Mouse (Mus musculus): Measurements from ENCODE around the gene Hist1h2af. TPM values are rescaled to one million over a fixed set of nuclear protein-coding genes. Genes with fewer than 3 reads are reported as not detected.

The Hist1h2af gene
- polyA plus RNA-seq, 1 experiment from 2014 or later: 5.1 TPM

GRCm38 (mm10) chr13:23505662-23506345 is 27.9 kb upstream of the Hist1h2af start:
- Histone ChIP-seq H3K4me1 (ENCODE audit: control insufficient read depth, insufficient read depth, low read length) (peaks cover 4% of the 10 kb centered on the region; the same call in 1 of the 2 replicates), H3K9ac (ENCODE audit: low read length) (no peak overlapping the region), H3K4me3 (ENCODE audit: low read depth, low read length) (peak overlapping the region; percentile 9), H3K9me3 (ENCODE audit: control insufficient read depth, low read length) (no peaks in the 10 kb centered on the region), H3K4me2 (ENCODE audit: low read depth, severe bottlenecking) (peak overlapping the region; percentile 32), H3K27ac (replicated peaks; ENCODE audit: low read depth, low read length) (no peak overlapping the region), H3K27me3 (ENCODE audit: control insufficient read depth, insufficient read depth, low read length) (no peaks in the 10 kb centered on the region), H3K36me3 (ENCODE audit: control insufficient read depth, insufficient read depth, low read length) (no peaks in the 10 kb centered on the region)
- 3% methylated on average over 14 of the region's 14 CpGs for WGBS
- DNase-seq (ENCODE audit: low spot score) (peak; percentile 63), ATAC-seq (ENCODE audit: insufficient number of reproducible peaks, low FRiP score, low TSS enrichment, low read depth) (no peak)

- ATAC-seq (ENCODE audit: insufficient number of reproducible peaks, low FRiP score, low TSS enrichment, low read depth) (no peak; the same call in 1 of the 2 replicates), DNase-seq (ENCODE audit: low spot score) (peak; percentile 87)
- peaks cover 4% of the 10 kb centered on the region; the same call in 1 of the 2 replicates for H3K4me1 ChIP-seq (ENCODE audit: control insufficient read depth, insufficient read depth, low read length)
- H3K27ac ChIP-seq (replicated peaks; ENCODE audit: low read depth, low read length): no peak overlapping the region
- H3K36me3 ChIP-seq (ENCODE audit: control insufficient read depth, insufficient read depth, low read length): no peaks in the 10 kb centered on the region
- peak overlapping the region; percentile 32 for H3K4me2 ChIP-seq (ENCODE audit: low read depth, severe bottlenecking)
- peak overlapping the region; percentile 9 for H3K4me3 ChIP-seq (ENCODE audit: low read depth, low read length)
- no peak overlapping the region for H3K9ac ChIP-seq (ENCODE audit: low read length)
- no peaks in the 10 kb centered on the region for H3K27me3 ChIP-seq (ENCODE audit: control insufficient read depth, insufficient read depth, low read length)
- no peaks in the 10 kb centered on the region for H3K9me3 ChIP-seq (ENCODE audit: control insufficient read depth, low read length)
- WGBS: 2% methylated on average over 13 of the region's 13 CpGs
These were observed 27.4 kb upstream of the Hist1h2af start for GRCm38 (mm10) chr13:23506351-23506750.

- Histone ChIP-seq H3K27me3 (ENCODE audit: control insufficient read depth, insufficient read depth, low read length) (no peaks in the 10 kb centered on the region), H3K36me3 (ENCODE audit: control insufficient read depth, insufficient read depth, low read length) (no peaks in the 10 kb centered on the region), H3K9ac (ENCODE audit: low read length) (no peak overlapping the region), H3K9me3 (ENCODE audit: control insufficient read depth, low read length) (no peaks in the 10 kb centered on the region), H3K4me1 (ENCODE audit: control insufficient read depth, insufficient read depth, low read length) (peaks cover 4% of the 10 kb centered on the region; the same call in 1 of the 2 replicates), H3K27ac (replicated peaks; ENCODE audit: low read depth, low read length) (no peak overlapping the region), H3K4me2 (ENCODE audit: low read depth, severe bottlenecking) (peak overlapping the region; percentile 22), H3K4me3 (ENCODE audit: low read depth, low read length) (no peak overlapping the region)
- DNase-seq (ENCODE audit: low spot score) (peak; percentile 58), ATAC-seq (ENCODE audit: insufficient number of reproducible peaks, low FRiP score, low TSS enrichment, low read depth) (no peak)
- 10% methylated on average over 14 of the region's 14 CpGs for WGBS
These were observed 26.7 kb upstream of the Hist1h2af start for GRCm38 (mm10) chr13:23506819-23507515.

GRCm38 (mm10) chr13:23510127-23510526 is 23.6 kb upstream of the Hist1h2af start:
- H3K9ac ChIP-seq (ENCODE audit: low read length): no peak overlapping the region
- no peak overlapping the region for H3K27ac ChIP-seq (replicated peaks; ENCODE audit: low read depth, low read length)
- DNase-seq (ENCODE audit: low spot score) (no peak), ATAC-seq (ENCODE audit: insufficient number of reproducible peaks, low FRiP score, low TSS enrichment, low read depth) (no peak)
- 31% methylated on average over 1 of the region's 1 CpGs for WGBS
- no peaks in the 10 kb centered on the region for H3K9me3 ChIP-seq (ENCODE audit: control insufficient read depth, low read length)
- H3K4me2 ChIP-seq (ENCODE audit: low read depth, severe bottlenecking): no peak overlapping the region
- H3K4me1 ChIP-seq (ENCODE audit: control insufficient read depth, insufficient read depth, low read length): peaks cover 2% of the 10 kb centered on the region; the same call in 1 of the 2 replicates
- H3K27me3 ChIP-seq (ENCODE audit: control insufficient read depth, insufficient read depth, low read length): no peaks in the 10 kb centered on the region
- H3K36me3 ChIP-seq (ENCODE audit: control insufficient read depth, insufficient read depth, low read length): no peaks in the 10 kb centered on the region
- H3K4me3 ChIP-seq (ENCODE audit: low read depth, low read length): no peak overlapping the region

- no peak overlapping the region for H3K9ac ChIP-seq (ENCODE audit: low read length)
- DNase-seq (ENCODE audit: low spot score): no peak
- 89% methylated on average over 1 of the region's 1 CpGs for WGBS
- H3K36me3 ChIP-seq (ENCODE audit: control insufficient read depth, insufficient read depth, low read length): no peaks in the 10 kb centered on the region
- no peak for ATAC-seq (ENCODE audit: insufficient number of reproducible peaks, low FRiP score, low TSS enrichment, low read depth)
- no peak overlapping the region for H3K4me2 ChIP-seq (ENCODE audit: low read depth, severe bottlenecking)
- H3K4me1 ChIP-seq (ENCODE audit: control insufficient read depth, insufficient read depth, low read length): no peaks in the 10 kb centered on the region
- no peak overlapping the region for H3K4me3 ChIP-seq (ENCODE audit: low read depth, low read length)
- H3K27ac ChIP-seq (replicated peaks; ENCODE audit: low read depth, low read length): no peak overlapping the region
- H3K9me3 ChIP-seq (ENCODE audit: control insufficient read depth, low read length): no peaks in the 10 kb centered on the region
- H3K27me3 ChIP-seq (ENCODE audit: control insufficient read depth, insufficient read depth, low read length): no peaks in the 10 kb centered on the region
These were observed 20.2 kb upstream of the Hist1h2af start for GRCm38 (mm10) chr13:23513517-23513916.

DNA sequence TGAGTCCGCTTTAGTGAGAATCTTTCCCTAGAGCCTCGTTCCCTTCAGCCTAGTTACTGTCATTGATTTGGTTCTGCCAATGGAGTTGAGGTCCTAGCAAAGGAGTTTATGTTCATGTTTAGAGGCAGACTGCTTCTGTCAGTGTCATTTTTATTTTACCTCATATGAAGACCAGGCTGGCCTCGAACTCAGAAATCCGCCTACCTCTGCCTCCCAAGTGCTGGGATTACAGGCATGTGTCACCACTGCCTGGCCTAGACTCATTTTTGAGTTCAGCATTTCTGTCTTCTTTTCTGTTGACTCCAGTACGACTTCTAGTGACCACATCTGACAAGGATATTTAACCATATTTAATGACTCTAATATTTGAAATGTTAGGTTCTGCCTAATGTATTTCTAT is 18.4 kb upstream of the Hist1h2af start:
- Histone ChIP-seq H3K4me3 (ENCODE audit: low read depth, low read length) (no peak overlapping the region), H3K9me3 (ENCODE audit: control insufficient read depth, low read length) (no peaks in the 10 kb centered on the region), H3K4me2 (ENCODE audit: low read depth, severe bottlenecking) (no peak overlapping the region), H3K27me3 (ENCODE audit: control insufficient read depth, insufficient read depth, low read length) (no peaks in the 10 kb centered on the region), H3K9ac (ENCODE audit: low read length) (no peak overlapping the region), H3K36me3 (ENCODE audit: control insufficient read depth, insufficient read depth, low read length) (no peaks in the 10 kb centered on the region), H3K4me1 (ENCODE audit: control insufficient read depth, insufficient read depth, low read length) (no peaks in the 10 kb centered on the region), H3K27ac (replicated peaks; ENCODE audit: low read depth, low read length) (no peak overlapping the region)
- 77% methylated on average over 5 of the region's 5 CpGs for WGBS
- no peak for ATAC-seq (ENCODE audit: insufficient number of reproducible peaks, low FRiP score, low TSS enrichment, low read depth)
- no peak for DNase-seq (ENCODE audit: low spot score)

DNA sequence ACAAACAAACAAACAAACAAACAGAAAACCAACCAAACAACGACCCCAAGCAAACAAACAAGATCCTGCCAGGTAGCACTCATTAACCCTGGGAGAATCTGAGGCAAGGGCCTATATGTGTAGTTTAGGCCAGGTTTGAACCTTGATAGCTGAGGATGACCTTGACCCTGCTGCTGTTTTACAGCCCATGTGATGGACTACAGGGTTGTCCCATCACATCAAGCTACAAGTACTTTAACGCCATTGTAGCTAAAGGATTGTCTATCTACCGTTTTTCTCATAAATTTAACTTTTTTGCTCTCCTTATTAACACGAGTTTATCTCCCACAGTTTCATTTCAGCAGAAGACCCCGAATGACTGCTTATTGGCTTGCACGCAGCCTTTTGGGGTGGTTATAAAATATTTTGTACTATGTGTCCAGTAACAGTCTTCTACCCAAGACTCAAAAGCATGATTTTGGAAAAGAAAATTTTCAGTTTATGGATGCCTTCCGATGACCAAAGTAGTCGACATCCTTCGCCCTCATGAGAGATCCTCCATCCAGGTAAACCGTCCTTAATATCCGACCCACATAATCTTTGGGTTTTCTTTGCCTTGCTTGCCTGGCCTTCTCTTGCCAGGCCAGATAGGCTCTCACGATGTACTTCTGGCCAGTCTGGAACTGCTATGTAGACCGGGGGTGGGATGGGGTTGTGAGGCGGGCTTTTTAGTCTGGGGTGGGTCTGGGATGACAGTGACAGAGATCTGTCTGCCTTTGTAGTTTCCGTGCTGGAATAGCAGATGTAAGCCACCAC is 17.7 kb upstream of the Hist1h2af start:
- DNase-seq (ENCODE audit: low spot score): peak; percentile 45

More for the DNA sequence above, 17.7 kb upstream of the Hist1h2af start:
- peak overlapping the region; percentile 45 for H3K4me2 ChIP-seq (ENCODE audit: low read depth, severe bottlenecking)
- no peaks in the 10 kb centered on the region for H3K27me3 ChIP-seq (ENCODE audit: control insufficient read depth, insufficient read depth, low read length)
- no peak overlapping the region for H3K9ac ChIP-seq (ENCODE audit: low read length)
- H3K27ac ChIP-seq (replicated peaks; ENCODE audit: low read depth, low read length): no peak overlapping the region
- WGBS: 55% methylated on average over 15 of the region's 15 CpGs
- no peaks in the 10 kb centered on the region for H3K36me3 ChIP-seq (ENCODE audit: control insufficient read depth, insufficient read depth, low read length)
- peak overlapping the region; percentile 25; the same call in 1 of the 2 replicates for H3K4me3 ChIP-seq (ENCODE audit: low read depth, low read length)
- no peak for ATAC-seq (ENCODE audit: insufficient number of reproducible peaks, low FRiP score, low TSS enrichment, low read depth)
- H3K9me3 ChIP-seq (ENCODE audit: control insufficient read depth, low read length): no peaks in the 10 kb centered on the region
- no peaks in the 10 kb centered on the region for H3K4me1 ChIP-seq (ENCODE audit: control insufficient read depth, insufficient read depth, low read length)
